Mouse (Mus musculus) forebrain, postnatal 0 days (tissue): ENCODE results near the gene Txndc17. TPM values are rescaled to one million over a fixed set of nuclear protein-coding genes. Genes with fewer than 3 reads are reported as not detected.

Experiments used
- ATAC-seq: fragments of 200-750 bp; cut with Nextera tagmentation; 2 replicates; pipeline ENCODE4 v1.8.0; 2017; ENCODE audit warnings: mild to moderate bottlenecking, moderate library complexity
- DNase-seq: peaks from one replicate; pipeline ENCODE4 v3.0.0-alpha.2; 2015
- H3K27ac ChIP-seq: fragments of 300-500 bp; sonication (generic); 2 replicates; pipeline ENCODE4 v1.5.1; 2014; ENCODE audit warnings: low read depth, mild to moderate bottlenecking, antibody characterized with exemption, low read length, moderate library complexity, mixed read lengths
- H3K27me3 ChIP-seq: fragments of 300-500 bp; sonication (generic); 2 replicates; pipeline ENCODE4 v1.6.1; 2014; ENCODE audit warnings: mild to moderate bottlenecking, low read length, mixed read lengths; ENCODE audit not compliant: insufficient read depth
- H3K36me3 ChIP-seq: fragments of 300-500 bp; sonication (generic); 2 replicates; pipeline ENCODE4 v1.6.1; 2014; ENCODE audit warnings: mild to moderate bottlenecking, moderate library complexity; ENCODE audit not compliant: insufficient read depth
- H3K4me1 ChIP-seq: fragments of 300-500 bp; sonication (generic); 2 replicates; pipeline ENCODE4 v1.6.1; 2014; ENCODE audit warnings: antibody characterized with exemption; ENCODE audit not compliant: insufficient read depth
- H3K4me2 ChIP-seq: fragments of 300-500 bp; sonication (generic); 2 replicates; pipeline ENCODE4 v1.6.1; 2014; ENCODE audit warnings: low read depth, mild to moderate bottlenecking, moderate library complexity
- H3K4me3 ChIP-seq: fragments of 300-500 bp; sonication (generic); 2 replicates; pipeline ENCODE4 v1.5.1; 2014; ENCODE audit warnings: low read depth, low read length, mixed read lengths
- H3K9ac ChIP-seq: fragments of 300-500 bp; sonication (generic); 2 replicates; pipeline ENCODE4 v1.6.1; 2014; ENCODE audit warnings: mild to moderate bottlenecking
- H3K9me3 ChIP-seq: fragments of 300-500 bp; sonication (generic); 2 replicates; pipeline ENCODE4 v1.6.1; 2016; ENCODE audit warnings: low read length
- CTCF ChIP-seq: sonication (generic); IDR thresholded peaks from 2 replicates; pipeline ENCODE4 v1.5.1; 2016; ENCODE audit warnings: antibody characterized with exemption, control low read depth, low read depth
- WGBS: fragments of 180-500 bp; shearing (Covaris S2); extraction: QIAGEN DNeasy Blood & Tissue Kit; methylation state at CpG from one replicate; pipeline ENCODE4 v1.1.7; 2014; 5-methylcytosine and 5-hydroxymethylcytosine counted together
- polyA plus RNA-seq: library from polyadenylated mRNA; unstranded; fragments of >200 nt; fragmentation: Nextera tagmentation; extraction: Ambion mirVana; gene quantifications from 2 replicates; pipeline ENCODE4 v1.2.1, GENCODE M21; 2015
- total RNA-seq: library from RNA; depleted of rRNA; stranded (reverse); fragments of >200 nt; gene quantifications from 2 replicates; pipeline ENCODE4 v1.2.3, GENCODE M21; 2014; rRNA removed

Gene Txndc17
- total and polyA plus RNA-seq, 2 experiments from 2014 or later = 61.3 to 134 TPM

GRCm38 (mm10) chr11:72232991-72233390 lies 25.6 kb downstream of the Txndc17 start:
- 68% methylated on average over 1 of the region's 1 CpGs for WGBS
- H3K9me3 ChIP-seq = no peaks in the 10 kb centered on the region
- no peak overlapping the region for H3K9ac ChIP-seq
- H3K36me3 ChIP-seq = no peaks in the 10 kb centered on the region
- H3K4me2 ChIP-seq = no peak overlapping the region
- TF ChIP-seq CTCF = no peak
- H3K4me3 ChIP-seq = no peak overlapping the region
- H3K27ac ChIP-seq = no peak overlapping the region
- ATAC-seq = no peak
- H3K4me1 ChIP-seq = no peaks in the 10 kb centered on the region
- no peak for DNase-seq
- no peaks in the 10 kb centered on the region for H3K27me3 ChIP-seq

GRCm38 (mm10) chr11:72234013-72234412 lies 26.7 kb downstream of the Txndc17 start:
- ATAC-seq = peak; percentile 58

GRCm38 (mm10) chr11:72240062-72240860 lies 32.9 kb downstream of the Txndc17 start:
- no peak overlapping the region for H3K4me2 ChIP-seq
- H3K4me3 ChIP-seq = no peak overlapping the region
- no peak for DNase-seq
- H3K27ac ChIP-seq = no peak overlapping the region
- no peak for ATAC-seq
- H3K9ac ChIP-seq = no peak overlapping the region
- no peaks in the 10 kb centered on the region for H3K4me1 ChIP-seq
- no peaks in the 10 kb centered on the region for H3K36me3 ChIP-seq
- TF ChIP-seq CTCF = no peak
- no peaks in the 10 kb centered on the region for H3K9me3 ChIP-seq
- WGBS = 72% methylated on average over 4 of the region's 4 CpGs
- H3K27me3 ChIP-seq = no peaks in the 10 kb centered on the region

More at GRCm38 (mm10) chr11:72234013-72234412, 26.7 kb downstream of the Txndc17 start:
- 49% methylated on average over 5 of the region's 5 CpGs for WGBS
- H3K27ac ChIP-seq = no peak overlapping the region
- no peaks in the 10 kb centered on the region for H3K36me3 ChIP-seq
- DNase-seq = no peak
- no peak overlapping the region for H3K4me2 ChIP-seq
- H3K9ac ChIP-seq = no peak overlapping the region
- H3K4me1 ChIP-seq = no peaks in the 10 kb centered on the region
- H3K27me3 ChIP-seq = no peaks in the 10 kb centered on the region
- TF ChIP-seq CTCF = no peak
- H3K4me3 ChIP-seq = no peak overlapping the region
- no peaks in the 10 kb centered on the region for H3K9me3 ChIP-seq

- H3K27me3 ChIP-seq = no peaks in the 10 kb centered on the region
- H3K4me3 ChIP-seq = no peak overlapping the region
- H3K4me2 ChIP-seq = no peak overlapping the region
- no peak overlapping the region for H3K9ac ChIP-seq
- no peaks in the 10 kb centered on the region for H3K4me1 ChIP-seq
- ATAC-seq = no peak
- no peak for DNase-seq
- no peaks in the 10 kb centered on the region for H3K36me3 ChIP-seq
- TF ChIP-seq CTCF = no peak
- H3K9me3 ChIP-seq = no peaks in the 10 kb centered on the region
- 80% methylated on average over 8 of the region's 8 CpGs for WGBS
- H3K27ac ChIP-seq = no peak overlapping the region
Measured at GRCm38 (mm10) chr11:72245196-72245753, 37.9 kb downstream of the Txndc17 start.

GRCm38 (mm10) chr11:72255629-72256028 lies 48.3 kb downstream of the Txndc17 start:
- Histone ChIP-seq H3K27me3 (no peaks in the 10 kb centered on the region), H3K4me2 (no peak overlapping the region), H3K9ac (no peak overlapping the region), H3K9me3 (no peaks in the 10 kb centered on the region), H3K27ac (no peak overlapping the region), H3K4me1 (no peaks in the 10 kb centered on the region), H3K4me3 (no peak overlapping the region), H3K36me3 (no peaks in the 10 kb centered on the region)
- ATAC-seq (no peak), DNase-seq (no peak)
- no peak for TF ChIP-seq CTCF
- WGBS = 92% methylated on average over 4 of the region's 4 CpGs

- WGBS = 84% methylated on average over 2 of the region's 2 CpGs
- no peaks in the 10 kb centered on the region for H3K27me3 ChIP-seq
Measured at GRCm38 (mm10) chr11:72256441-72256840, 49.1 kb downstream of the Txndc17 start.

More at GRCm38 (mm10) chr11:72256441-72256840, 49.1 kb downstream of the Txndc17 start:
- TF ChIP-seq CTCF = no peak
- H3K4me2 ChIP-seq = no peak overlapping the region
- H3K4me3 ChIP-seq = no peak overlapping the region
- ATAC-seq (no peak), DNase-seq (no peak)
- H3K9ac ChIP-seq = no peak overlapping the region
- H3K4me1 ChIP-seq = no peaks in the 10 kb centered on the region
- H3K36me3 ChIP-seq = no peaks in the 10 kb centered on the region
- H3K27ac ChIP-seq = no peak overlapping the region
- no peaks in the 10 kb centered on the region for H3K9me3 ChIP-seq

Other genes with a start within 250 kb of the Txndc17 start
- gene Aipl1, start 170.0 kb upstream of the Txndc17 start, total RNA-seq = 0.19 and 0.31 TPM in 2 replicates
- 0.23 and 0.33 TPM in 2 replicates for gene Aipl1, start 170.0 kb upstream of the Txndc17 start, polyA plus RNA-seq
- 13.2 and 14.9 TPM in 2 replicates for gene Pimreg, start 165.5 kb upstream of the Txndc17 start, total RNA-seq
- gene Pimreg, start 165.5 kb upstream of the Txndc17 start, polyA plus RNA-seq = 20.6 and 22.0 TPM in 2 replicates
- gene Pitpnm3, start 71.8 kb upstream of the Txndc17 start, total RNA-seq = 7.8 and 14.0 TPM in 2 replicates
- 1.9 and 3.2 TPM in 2 replicates for gene Pitpnm3, start 71.8 kb upstream of the Txndc17 start, polyA plus RNA-seq
- gene Gm43951, start 707 bp upstream of the Txndc17 start, total RNA-seq = 3.3 and 3.6 TPM in 2 replicates
- gene Gm43951, start 707 bp upstream of the Txndc17 start, polyA plus RNA-seq = 0.33 and 0.62 TPM in 2 replicates
- gene 4933427D14Rik, start 88 bp upstream of the Txndc17 start, total RNA-seq = 23.2 and 28.0 TPM in 2 replicates
- gene 4933427D14Rik, start 88 bp upstream of the Txndc17 start, polyA plus RNA-seq = 11.1 TPM in 2 replicates
- 24.1 and 33.0 TPM in 2 replicates for gene Med31, start 8.0 kb downstream of the Txndc17 start, total RNA-seq
- 43.4 and 43.9 TPM in 2 replicates for gene Med31, start 8.0 kb downstream of the Txndc17 start, polyA plus RNA-seq
- 3.8 and 4.7 TPM in 2 replicates for gene Slc13a5, start 59.7 kb downstream of the Txndc17 start, total RNA-seq
- 4.0 and 4.1 TPM in 2 replicates for gene Slc13a5, start 59.7 kb downstream of the Txndc17 start, polyA plus RNA-seq
- 0.77 and 3.1 TPM in 2 replicates for gene Xaf1, start 94.1 kb downstream of the Txndc17 start, total RNA-seq
- 4.3 and 4.8 TPM in 2 replicates for gene Xaf1, start 94.1 kb downstream of the Txndc17 start, polyA plus RNA-seq
- not detected in 2 replicates for gene Fbxo39, start 106.9 kb downstream of the Txndc17 start, total RNA-seq
- not detected in 2 replicates for gene Fbxo39, start 106.9 kb downstream of the Txndc17 start, polyA plus RNA-seq
- 10.5 and 13.1 TPM in 2 replicates for gene Tekt1, start 154.9 kb downstream of the Txndc17 start, total RNA-seq
- 8.6 and 12.4 TPM in 2 replicates for gene Tekt1, start 154.9 kb downstream of the Txndc17 start, polyA plus RNA-seq
- gene Smtnl2, start 204.2 kb downstream of the Txndc17 start, total RNA-seq = 9.7 and 10.4 TPM in 2 replicates
- gene Smtnl2, start 204.2 kb downstream of the Txndc17 start, polyA plus RNA-seq = 8.4 and 10.2 TPM in 2 replicates
- gene Ggt6, start 228.0 kb downstream of the Txndc17 start, total RNA-seq = not detected in 2 replicates
- not detected in 2 replicates for gene Ggt6, start 228.0 kb downstream of the Txndc17 start, polyA plus RNA-seq
- gene Mybbp1a, start 233.8 kb downstream of the Txndc17 start, total RNA-seq = 36.9 and 38.0 TPM in 2 replicates
- 50.0 and 52.4 TPM in 2 replicates for gene Mybbp1a, start 233.8 kb downstream of the Txndc17 start, polyA plus RNA-seq